Mouse (Mus musculus): Measurements from ENCODE around the gene Aldh1l2.

- TF ChIP-seq E2F4 (IDR thresholded peaks at IDR 0.05; ENCODE audit: insufficient read depth) (no peak), POLR2A (IDR thresholded peaks at IDR 0.05; ENCODE audit: insufficient read length, low read depth) (no peak), POLR2AphosphoS2 (IDR thresholded peaks at IDR 0.05; ENCODE audit: insufficient read length, low read depth) (no peak), TCF12 (IDR thresholded peaks at IDR 0.05; ENCODE audit: insufficient read depth, poor library complexity, severe bottlenecking) (no peak), MYOG (IDR thresholded peaks at IDR 0.05; ENCODE audit: control insufficient read depth in 1 of 3, insufficient read depth in 1 of 3, insufficient read length in 2 of 3, low read depth in 2 of 3) (no peak), USF1 (IDR thresholded peaks at IDR 0.05; ENCODE audit: low read depth) (no peak), SRF (IDR thresholded peaks at IDR 0.05; ENCODE audit: control insufficient read depth, insufficient read length, low read depth) (no peak), CEBPB (IDR thresholded peaks at IDR 0.05; ENCODE audit: insufficient read depth, poor library complexity, severe bottlenecking) (no peak)
These were observed 58.7 kb downstream of the Aldh1l2 start for GRCm38 (mm10) chr10:83475226-83475625.

Data from myocyte (in vitro differentiated cells).